Mouse (Mus musculus): ENCODE measurements around the gene Opalin. TPM values are rescaled to one million over a fixed set of nuclear protein-coding genes. Genes with fewer than 3 reads are reported as not detected.

Gene Opalin
- polyA plus RNA-seq (2012) = not detected in 2 replicates

DNA sequence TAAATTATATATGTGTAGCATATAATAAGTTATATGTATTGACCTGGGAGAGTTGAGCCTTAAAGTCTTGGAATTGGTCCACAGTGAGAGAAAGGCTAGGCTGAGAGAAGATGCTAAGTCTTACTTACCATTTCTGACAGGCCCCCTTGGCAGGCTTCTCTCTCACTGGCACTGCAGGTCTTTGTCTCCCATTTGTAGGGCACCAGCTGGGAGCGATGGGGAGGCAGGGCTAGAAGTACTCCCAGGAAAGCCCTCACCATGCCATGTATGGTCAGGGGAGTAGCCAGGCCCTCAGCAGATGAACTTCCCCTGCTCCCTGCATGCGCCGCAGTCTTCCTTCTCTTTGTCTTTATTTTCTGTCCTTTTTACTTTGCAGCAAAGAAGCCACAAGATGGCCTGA is at the start of gene Opalin:
Gene Opalin (minus strand): TSS at position 208 of the 400 bp plus-strand sequence.
- H3K9me3 ChIP-seq (ENCODE audit: control insufficient read depth, low read length) = no peaks in the 10 kb centered on the region
- no peak within 1 kb of the TSS for H3K4me3 ChIP-seq (replicated peaks)
- H3K4me1 ChIP-seq (ENCODE audit: control insufficient read depth) = no peaks in the 10 kb centered on the region
- no peaks in the 10 kb centered on the region for H3K36me3 ChIP-seq (ENCODE audit: control insufficient read depth)
- no peak for TF ChIP-seq TAL1 (IDR thresholded peaks at IDR 0.05; ENCODE audit: low read length)
- TF ChIP-seq GATA1 (IDR thresholded peaks at IDR 0.05; ENCODE audit: low read length) = no peak
- H3K27me3 ChIP-seq (ENCODE audit: control insufficient read depth) = no peaks in the 10 kb centered on the region

DNA sequence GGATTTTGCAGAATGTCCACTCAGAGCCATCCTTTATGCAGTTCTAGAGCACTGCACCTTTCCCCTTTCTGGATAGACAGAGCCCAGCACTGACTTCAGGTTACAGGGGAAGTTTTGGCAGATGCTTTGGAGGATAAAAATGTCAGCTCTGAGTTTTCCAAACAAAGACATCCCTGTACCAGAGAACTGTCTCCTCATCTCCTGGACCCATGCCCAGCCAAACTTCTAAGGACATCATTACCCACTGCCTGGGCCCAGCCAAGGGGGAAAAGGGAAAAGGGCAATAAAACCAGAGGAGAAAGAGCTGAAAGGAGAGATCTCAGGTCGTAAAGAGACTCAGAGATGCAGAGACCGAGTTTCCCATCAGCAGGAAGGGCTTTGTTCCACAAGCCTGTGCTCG is 46.1 kb upstream of the Opalin start:
- Histone ChIP-seq H3K36me3 (ENCODE audit: control insufficient read depth) (no peaks in the 10 kb centered on the region), H3K4me3 (replicated peaks) (no peak overlapping the region), H3K4me1 (ENCODE audit: control insufficient read depth) (no peaks in the 10 kb centered on the region), H3K9me3 (ENCODE audit: control insufficient read depth, low read length) (no peaks in the 10 kb centered on the region; the same call in 1 of the 2 replicates), H3K27me3 (ENCODE audit: control insufficient read depth) (no peaks in the 10 kb centered on the region)
- TF ChIP-seq GATA1 (IDR thresholded peaks at IDR 0.05; ENCODE audit: low read length) (no peak), TAL1 (IDR thresholded peaks at IDR 0.05; ENCODE audit: low read length) (no peak)

DNA sequence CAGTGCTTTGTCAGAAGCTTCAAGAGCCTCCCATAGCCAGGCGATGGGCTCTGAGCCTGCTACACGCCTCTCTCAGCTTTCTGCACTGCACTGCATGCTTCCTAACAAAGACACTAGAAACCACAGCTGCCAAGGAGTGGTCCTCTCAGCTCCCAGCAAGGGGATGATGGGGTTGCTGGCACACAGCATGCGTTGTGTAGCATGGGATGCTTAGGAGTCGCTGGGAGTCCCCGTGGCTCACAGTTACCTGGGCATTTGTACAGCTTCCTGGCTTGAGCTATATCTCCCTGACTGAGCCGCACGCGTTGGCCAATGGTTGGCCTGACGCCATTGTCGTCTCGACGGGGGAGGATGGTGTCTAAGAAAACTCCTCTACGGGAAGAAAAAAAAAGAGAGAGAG is 43.0 kb upstream of the Opalin start:
- no peaks in the 10 kb centered on the region for H3K9me3 ChIP-seq (ENCODE audit: control insufficient read depth, low read length)
- no peak overlapping the region for H3K4me3 ChIP-seq (replicated peaks)
- H3K4me1 ChIP-seq (ENCODE audit: control insufficient read depth) = no peaks in the 10 kb centered on the region
- no peak for TF ChIP-seq GATA1 (IDR thresholded peaks at IDR 0.05; ENCODE audit: low read length)
- H3K27me3 ChIP-seq (ENCODE audit: control insufficient read depth) = no peaks in the 10 kb centered on the region
- H3K36me3 ChIP-seq (ENCODE audit: control insufficient read depth) = no peaks in the 10 kb centered on the region

DNA sequence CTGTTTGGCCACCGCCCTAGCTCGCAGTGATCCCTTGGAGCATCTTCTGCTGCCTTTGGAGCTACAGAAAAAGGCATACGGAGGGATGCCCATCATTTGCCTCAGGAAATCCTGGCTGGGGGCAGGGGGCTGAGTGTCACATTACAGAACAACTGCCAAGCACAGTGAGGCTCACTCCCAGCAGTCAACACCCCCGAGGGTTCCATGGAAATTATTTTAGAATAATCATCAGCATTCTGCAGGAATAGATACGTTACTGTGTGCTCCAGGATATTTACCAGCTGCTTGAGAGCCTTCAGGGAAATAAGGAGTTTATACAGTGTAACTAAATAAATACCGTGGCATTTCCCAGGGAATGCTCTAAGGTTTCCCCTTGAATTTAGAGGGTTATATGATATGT is 41.4 kb upstream of the Opalin start:
- TF ChIP-seq TAL1 (IDR thresholded peaks at IDR 0.05; ENCODE audit: low read length) (no peak), GATA1 (IDR thresholded peaks at IDR 0.05; ENCODE audit: low read length) (no peak)
- H3K9me3 ChIP-seq (ENCODE audit: control insufficient read depth, low read length) = no peaks in the 10 kb centered on the region
- no peaks in the 10 kb centered on the region for H3K36me3 ChIP-seq (ENCODE audit: control insufficient read depth)
- no peaks in the 10 kb centered on the region for H3K27me3 ChIP-seq (ENCODE audit: control insufficient read depth)
- no peaks in the 10 kb centered on the region for H3K4me1 ChIP-seq (ENCODE audit: control insufficient read depth)
- H3K4me3 ChIP-seq (replicated peaks) = no peak overlapping the region

DNA sequence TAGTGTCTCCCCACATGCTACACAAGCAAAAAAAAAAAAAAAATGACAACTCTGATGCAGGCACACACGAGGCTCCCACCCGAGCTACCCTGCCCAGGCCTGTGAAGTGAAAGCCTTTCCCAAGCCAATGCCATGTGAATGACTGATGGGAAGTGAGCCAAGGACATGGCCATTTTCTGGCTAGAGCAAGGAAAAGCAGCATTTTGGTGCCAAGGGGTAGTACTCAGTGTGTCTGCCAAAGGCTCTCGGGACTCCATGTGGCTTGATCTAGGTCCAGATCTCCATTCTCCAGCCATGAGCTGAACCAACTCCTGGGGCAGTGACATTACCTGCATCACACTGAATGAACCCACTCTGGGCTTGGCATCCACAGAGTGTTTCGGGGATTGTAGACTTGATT is 40.4 kb upstream of the Opalin start:
- no peak overlapping the region for H3K4me3 ChIP-seq (replicated peaks)
- no peaks in the 10 kb centered on the region for H3K9me3 ChIP-seq (ENCODE audit: control insufficient read depth, low read length)
- TF ChIP-seq GATA1 (IDR thresholded peaks at IDR 0.05; ENCODE audit: low read length) = no peak
- no peak for TF ChIP-seq TAL1 (IDR thresholded peaks at IDR 0.05; ENCODE audit: low read length)
- H3K36me3 ChIP-seq (ENCODE audit: control insufficient read depth) = no peaks in the 10 kb centered on the region
- H3K4me1 ChIP-seq (ENCODE audit: control insufficient read depth) = no peaks in the 10 kb centered on the region
- no peaks in the 10 kb centered on the region for H3K27me3 ChIP-seq (ENCODE audit: control insufficient read depth)

DNA sequence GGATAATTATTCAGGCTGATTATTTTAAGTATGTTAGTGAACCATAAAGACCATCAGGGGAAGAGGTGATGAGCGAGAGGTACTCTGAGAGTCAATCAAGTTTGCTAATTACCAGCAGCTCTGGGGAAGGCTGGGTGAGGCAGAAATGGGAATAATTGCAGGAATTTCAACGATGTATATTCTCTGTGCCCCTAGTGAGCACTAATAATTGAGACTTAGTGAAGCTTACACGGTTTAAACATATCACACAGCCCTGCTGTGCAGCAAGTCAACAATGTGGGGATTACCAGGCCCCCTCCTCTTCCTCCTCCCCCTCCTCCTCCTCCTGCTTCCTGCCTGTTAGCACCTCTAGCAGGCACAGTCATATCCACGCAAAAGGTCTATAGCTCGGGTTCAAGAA is 37.7 kb upstream of the Opalin start:
- Histone ChIP-seq H3K4me3 (replicated peaks) (no peak overlapping the region), H3K4me1 (ENCODE audit: control insufficient read depth) (no peaks in the 10 kb centered on the region), H3K36me3 (ENCODE audit: control insufficient read depth) (no peaks in the 10 kb centered on the region), H3K9me3 (ENCODE audit: control insufficient read depth, low read length) (no peaks in the 10 kb centered on the region), H3K27me3 (ENCODE audit: control insufficient read depth) (no peaks in the 10 kb centered on the region)
- TF ChIP-seq TAL1 (IDR thresholded peaks at IDR 0.05; ENCODE audit: low read length) (no peak), GATA1 (IDR thresholded peaks at IDR 0.05; ENCODE audit: low read length) (no peak)

DNA sequence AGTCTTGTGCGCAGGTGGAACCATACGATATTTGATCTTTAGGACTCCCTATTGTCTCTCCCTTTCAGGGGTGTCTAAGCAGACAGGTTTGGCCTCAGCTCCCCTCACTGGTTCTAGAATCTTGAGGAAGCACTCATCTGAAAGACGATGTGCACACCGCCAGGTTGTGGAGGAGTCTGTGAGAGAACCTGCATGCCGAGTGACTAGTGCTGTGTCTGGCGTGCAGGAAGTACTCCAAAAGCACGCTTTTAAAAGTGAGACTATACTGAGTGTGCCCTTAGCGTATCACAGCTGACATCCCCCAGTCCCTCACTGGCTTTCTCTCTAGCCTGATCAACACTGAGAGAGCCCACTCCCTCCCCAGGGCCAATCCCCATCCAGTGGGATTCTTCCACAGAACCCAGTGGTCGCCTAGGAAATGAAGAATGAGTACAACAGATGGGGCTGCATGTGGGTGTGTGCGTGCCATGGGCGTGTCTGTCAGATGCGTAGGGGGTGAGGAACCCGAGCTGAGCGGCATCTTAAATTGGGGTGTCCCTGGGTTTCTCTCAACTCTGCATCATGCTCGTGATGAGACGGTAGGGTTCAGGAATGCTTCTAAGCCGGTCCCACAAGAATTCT is 37.1 kb upstream of the Opalin start:
- no peak for TF ChIP-seq GATA1 (IDR thresholded peaks at IDR 0.05; ENCODE audit: low read length)
- no peak for TF ChIP-seq TAL1 (IDR thresholded peaks at IDR 0.05; ENCODE audit: low read length)
- Histone ChIP-seq H3K4me1 (ENCODE audit: control insufficient read depth) (no peaks in the 10 kb centered on the region), H3K36me3 (ENCODE audit: control insufficient read depth) (no peaks in the 10 kb centered on the region), H3K27me3 (ENCODE audit: control insufficient read depth) (no peaks in the 10 kb centered on the region), H3K4me3 (replicated peaks) (no peak overlapping the region), H3K9me3 (ENCODE audit: control insufficient read depth, low read length) (no peaks in the 10 kb centered on the region)

DNA sequence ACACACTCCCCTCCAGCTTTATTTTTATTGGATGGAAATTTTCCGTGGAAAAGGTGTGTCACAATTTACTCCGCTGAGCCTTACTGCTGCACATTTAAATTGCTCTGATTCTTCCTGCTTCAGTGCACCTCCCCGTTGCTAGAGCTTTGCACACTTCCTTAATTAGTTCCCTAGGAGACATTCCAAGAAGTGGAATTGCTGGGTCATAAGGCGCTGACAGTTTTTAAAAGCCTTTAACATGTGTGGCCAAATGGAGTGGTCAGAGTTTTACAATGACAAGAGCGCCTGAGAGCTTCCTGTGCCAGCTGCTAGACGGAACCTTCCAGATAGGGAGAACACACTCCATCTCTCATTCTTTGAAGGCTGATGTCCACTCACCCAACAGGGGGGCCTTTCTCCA is 35.7 kb upstream of the Opalin start:
- no peak for TF ChIP-seq GATA1 (IDR thresholded peaks at IDR 0.05; ENCODE audit: low read length)
- no peak for TF ChIP-seq TAL1 (IDR thresholded peaks at IDR 0.05; ENCODE audit: low read length)
- Histone ChIP-seq H3K4me1 (ENCODE audit: control insufficient read depth) (no peaks in the 10 kb centered on the region), H3K4me3 (replicated peaks) (no peak overlapping the region), H3K36me3 (ENCODE audit: control insufficient read depth) (no peaks in the 10 kb centered on the region), H3K27me3 (ENCODE audit: control insufficient read depth) (no peaks in the 10 kb centered on the region), H3K9me3 (ENCODE audit: control insufficient read depth, low read length) (no peaks in the 10 kb centered on the region)

DNA sequence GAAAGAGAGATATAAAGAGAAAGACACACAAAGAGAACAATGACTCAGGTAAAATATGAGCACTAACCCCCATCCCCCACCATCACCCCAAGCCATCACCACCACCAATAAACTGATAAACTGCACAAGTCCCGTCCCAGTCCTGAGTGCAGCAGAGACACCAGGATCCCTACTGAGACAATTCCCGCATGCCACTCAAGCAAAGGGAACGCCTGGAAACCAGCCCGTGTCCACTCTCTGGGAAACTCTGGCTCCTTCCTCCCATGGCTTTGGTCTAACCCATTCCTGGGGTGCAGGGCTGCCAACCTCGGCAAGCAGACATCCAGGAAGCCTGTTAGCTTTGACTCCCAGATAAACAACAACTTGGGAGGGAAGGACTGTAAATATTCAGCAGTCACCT is 33.1 kb upstream of the Opalin start:
- Histone ChIP-seq H3K27me3 (ENCODE audit: control insufficient read depth) (no peaks in the 10 kb centered on the region), H3K9me3 (ENCODE audit: control insufficient read depth, low read length) (no peaks in the 10 kb centered on the region), H3K4me3 (replicated peaks) (no peak overlapping the region), H3K4me1 (ENCODE audit: control insufficient read depth) (no peaks in the 10 kb centered on the region), H3K36me3 (ENCODE audit: control insufficient read depth) (no peaks in the 10 kb centered on the region)
- TF ChIP-seq GATA1 (IDR thresholded peaks at IDR 0.05; ENCODE audit: low read length) (no peak), TAL1 (IDR thresholded peaks at IDR 0.05; ENCODE audit: low read length) (no peak)

DNA sequence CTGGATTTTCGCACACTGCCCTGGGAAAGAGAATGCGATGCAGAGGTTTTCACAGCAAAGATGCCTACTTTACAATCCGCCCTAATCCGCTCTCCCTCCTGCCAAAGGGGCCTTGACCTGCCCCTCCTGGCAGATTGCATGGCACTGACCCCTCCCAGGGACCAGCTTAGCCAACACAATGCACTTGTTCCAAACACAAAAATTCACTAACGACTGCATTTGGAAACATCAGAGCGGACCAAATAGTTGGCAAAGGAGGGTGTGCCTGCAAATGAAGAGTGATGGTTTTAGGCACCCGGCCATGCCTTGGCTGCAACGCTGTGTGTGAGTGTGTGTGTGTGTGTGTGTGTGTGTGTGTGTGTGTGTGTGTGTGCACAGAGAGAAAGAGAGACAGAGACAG is 32.6 kb upstream of the Opalin start:
- TF ChIP-seq GATA1 (IDR thresholded peaks at IDR 0.05; ENCODE audit: low read length) (no peak), TAL1 (IDR thresholded peaks at IDR 0.05; ENCODE audit: low read length) (no peak)
- Histone ChIP-seq H3K4me3 (replicated peaks) (no peak overlapping the region), H3K4me1 (ENCODE audit: control insufficient read depth) (no peaks in the 10 kb centered on the region), H3K27me3 (ENCODE audit: control insufficient read depth) (no peaks in the 10 kb centered on the region), H3K36me3 (ENCODE audit: control insufficient read depth) (no peaks in the 10 kb centered on the region), H3K9me3 (ENCODE audit: control insufficient read depth, low read length) (no peaks in the 10 kb centered on the region)
